Mouse (Mus musculus): ENCODE results near the gene Dalrd3. TPM values are rescaled to one million over a fixed set of nuclear protein-coding genes. Genes with fewer than 3 reads are reported as not detected.

Dalrd3 gene
- polyA plus RNA-seq, 1 experiment from 2014 or later: 263 TPM

GRCm38 (mm10) chr9:108559169-108559568 is 10.5 kb upstream of the Dalrd3 start:
- no peak overlapping the region for H3K27ac ChIP-seq (replicated peaks; ENCODE audit: low read depth, low read length)
- no peak for ATAC-seq (ENCODE audit: low FRiP score, low TSS enrichment)

GRCm38 (mm10) chr9:108560227-108560841 is 9.4 kb upstream of the Dalrd3 start, which contains the start of gene Impdh2:
Impdh2 (plus strand) TSS chr9:108560286.
- under 1% methylated on average over 52 of the region's 53 CpGs for WGBS
- H3K9ac ChIP-seq (replicated peaks; ENCODE audit: low read length): peak within 1 kb of the TSS; percentile 59
- H3K27ac ChIP-seq (replicated peaks; ENCODE audit: low read depth, low read length): peak within 1 kb of the TSS; percentile 53

More at GRCm38 (mm10) chr9:108559169-108559568, 10.5 kb upstream of the Dalrd3 start:
- WGBS: 91% methylated on average over 4 of the region's 4 CpGs
- Histone ChIP-seq H3K27me3 (ENCODE audit: control insufficient read depth, insufficient read depth, low read length) (no peaks in the 10 kb centered on the region), H3K4me2 (ENCODE audit: low read length) (no peak overlapping the region), H3K4me1 (ENCODE audit: control insufficient read depth, insufficient read depth, low read length) (peaks cover 8% of the 10 kb centered on the region), H3K9ac (replicated peaks; ENCODE audit: low read length) (no peak overlapping the region), H3K36me3 (ENCODE audit: control insufficient read depth, insufficient read depth, low read length) (peaks cover 73% of the 10 kb centered on the region), H3K4me3 (replicated peaks; ENCODE audit: low read depth, low read length) (no peak overlapping the region), H3K9me3 (ENCODE audit: control insufficient read depth, low read length) (no peaks in the 10 kb centered on the region)
- no peak for DNase-seq

GRCm38 (mm10) chr9:108563671-108564070 is 6.0 kb upstream of the Dalrd3 start:
- H3K36me3 ChIP-seq (ENCODE audit: control insufficient read depth, insufficient read depth, low read length): peaks cover 48% of the 10 kb centered on the region
- H3K4me1 ChIP-seq (ENCODE audit: control insufficient read depth, insufficient read depth, low read length): peaks cover 25% of the 10 kb centered on the region
- H3K9ac ChIP-seq (replicated peaks; ENCODE audit: low read length): no peak overlapping the region
- H3K27me3 ChIP-seq (ENCODE audit: control insufficient read depth, insufficient read depth, low read length): no peaks in the 10 kb centered on the region
- ATAC-seq (ENCODE audit: low FRiP score, low TSS enrichment) (no peak), DNase-seq (no peak)
- WGBS: 96% methylated on average over 8 of the region's 8 CpGs
- H3K4me3 ChIP-seq (replicated peaks; ENCODE audit: low read depth, low read length): no peak overlapping the region
- no peaks in the 10 kb centered on the region for H3K9me3 ChIP-seq (ENCODE audit: control insufficient read depth, low read length)
- H3K27ac ChIP-seq (replicated peaks; ENCODE audit: low read depth, low read length): no peak overlapping the region
- no peak overlapping the region for H3K4me2 ChIP-seq (ENCODE audit: low read length)

More at GRCm38 (mm10) chr9:108560227-108560841, 9.4 kb upstream of the Dalrd3 start, which contains the start of gene Impdh2:
- H3K4me3 ChIP-seq (replicated peaks; ENCODE audit: low read depth, low read length): peak within 1 kb of the TSS; percentile 47
- H3K9me3 ChIP-seq (ENCODE audit: control insufficient read depth, low read length): no peaks in the 10 kb centered on the region
- no peaks in the 10 kb centered on the region for H3K27me3 ChIP-seq (ENCODE audit: control insufficient read depth, insufficient read depth, low read length)
- H3K36me3 ChIP-seq (ENCODE audit: control insufficient read depth, insufficient read depth, low read length): peaks cover 73% of the 10 kb centered on the region
- peaks cover 8% of the 10 kb centered on the region for H3K4me1 ChIP-seq (ENCODE audit: control insufficient read depth, insufficient read depth, low read length)
- peak within 1 kb of the TSS; percentile 67 for H3K4me2 ChIP-seq (ENCODE audit: low read length)
- DNase-seq (peak; percentile 99), ATAC-seq (ENCODE audit: low FRiP score, low TSS enrichment) (peak; percentile 98)

- Histone ChIP-seq H3K4me3 (replicated peaks; ENCODE audit: low read depth, low read length) (no peak overlapping the region), H3K27me3 (ENCODE audit: control insufficient read depth, insufficient read depth, low read length) (no peaks in the 10 kb centered on the region), H3K36me3 (ENCODE audit: control insufficient read depth, insufficient read depth, low read length) (peaks cover 43% of the 10 kb centered on the region), H3K4me2 (ENCODE audit: low read length) (no peak overlapping the region), H3K4me1 (ENCODE audit: control insufficient read depth, insufficient read depth, low read length) (peaks cover 26% of the 10 kb centered on the region), H3K9ac (replicated peaks; ENCODE audit: low read length) (no peak overlapping the region), H3K9me3 (ENCODE audit: control insufficient read depth, low read length) (no peaks in the 10 kb centered on the region), H3K27ac (replicated peaks; ENCODE audit: low read depth, low read length) (no peak overlapping the region)
- DNase-seq: no peak
- WGBS: 89% methylated on average over 7 of the region's 7 CpGs
- ATAC-seq (ENCODE audit: low FRiP score, low TSS enrichment): no peak
These were observed 5.6 kb upstream of the Dalrd3 start for GRCm38 (mm10) chr9:108564131-108564530.

GRCm38 (mm10) chr9:108565881-108566814 is 3.5 kb upstream of the Dalrd3 start:
- no peaks in the 10 kb centered on the region for H3K9me3 ChIP-seq (ENCODE audit: control insufficient read depth, low read length)
- H3K27ac ChIP-seq (replicated peaks; ENCODE audit: low read depth, low read length): peak overlapping the region; percentile 96
- H3K4me1 ChIP-seq (ENCODE audit: control insufficient read depth, insufficient read depth, low read length): peaks cover 34% of the 10 kb centered on the region
- peak overlapping the region; percentile 100 for H3K4me2 ChIP-seq (ENCODE audit: low read length)
- DNase-seq (no peak), ATAC-seq (ENCODE audit: low FRiP score, low TSS enrichment) (no peak)
- H3K36me3 ChIP-seq (ENCODE audit: control insufficient read depth, insufficient read depth, low read length): peaks cover 44% of the 10 kb centered on the region
- H3K27me3 ChIP-seq (ENCODE audit: control insufficient read depth, insufficient read depth, low read length): no peaks in the 10 kb centered on the region
- peak overlapping the region; percentile 73 for H3K4me3 ChIP-seq (replicated peaks; ENCODE audit: low read depth, low read length)
- peak overlapping the region; percentile 84 for H3K9ac ChIP-seq (replicated peaks; ENCODE audit: low read length)
- 12% methylated on average over 35 of the region's 35 CpGs for WGBS

- Histone ChIP-seq H3K9ac (replicated peaks; ENCODE audit: low read length) (peak within 1 kb of the TSS; percentile 84), H3K27ac (replicated peaks; ENCODE audit: low read depth, low read length) (peak within 1 kb of the TSS; percentile 96), H3K4me1 (ENCODE audit: control insufficient read depth, insufficient read depth, low read length) (peaks cover 30% of the 10 kb centered on the region), H3K27me3 (ENCODE audit: control insufficient read depth, insufficient read depth, low read length) (no peaks in the 10 kb centered on the region), H3K4me2 (ENCODE audit: low read length) (peak within 1 kb of the TSS; percentile 100), H3K36me3 (ENCODE audit: control insufficient read depth, insufficient read depth, low read length) (peaks cover 50% of the 10 kb centered on the region), H3K4me3 (replicated peaks; ENCODE audit: low read depth, low read length) (peak within 1 kb of the TSS; percentile 73), H3K9me3 (ENCODE audit: control insufficient read depth, low read length) (no peaks in the 10 kb centered on the region)
- ATAC-seq (ENCODE audit: low FRiP score, low TSS enrichment) (peak; percentile 85), DNase-seq (peak; percentile 97)
- under 1% methylated on average over 73 of the region's 73 CpGs for WGBS
These were observed 2.6 kb upstream of the Dalrd3 start, which contains the start of gene Ndufaf3 for GRCm38 (mm10) chr9:108566815-108567776. Ndufaf3 (minus strand) TSS chr9:108567434.

GRCm38 (mm10) chr9:108567931-108568419 is 1.7 kb upstream of the Dalrd3 start:
- ATAC-seq (ENCODE audit: low FRiP score, low TSS enrichment) (no peak), DNase-seq (no peak)
- Histone ChIP-seq H3K9me3 (ENCODE audit: control insufficient read depth, low read length) (no peaks in the 10 kb centered on the region), H3K27me3 (ENCODE audit: control insufficient read depth, insufficient read depth, low read length) (no peaks in the 10 kb centered on the region), H3K4me2 (ENCODE audit: low read length) (peak overlapping the region; percentile 100), H3K4me1 (ENCODE audit: control insufficient read depth, insufficient read depth, low read length) (peaks cover 30% of the 10 kb centered on the region), H3K36me3 (ENCODE audit: control insufficient read depth, insufficient read depth, low read length) (peaks cover 54% of the 10 kb centered on the region), H3K9ac (replicated peaks; ENCODE audit: low read length) (peak overlapping the region; percentile 84), H3K27ac (replicated peaks; ENCODE audit: low read depth, low read length) (peak overlapping the region; percentile 96), H3K4me3 (replicated peaks; ENCODE audit: low read depth, low read length) (peak overlapping the region; percentile 73)
- 10% methylated on average over 18 of the region's 18 CpGs for WGBS

- Histone ChIP-seq H3K9ac (replicated peaks; ENCODE audit: low read length) (no peak overlapping the region), H3K36me3 (ENCODE audit: control insufficient read depth, insufficient read depth, low read length) (peaks cover 54% of the 10 kb centered on the region)
- WGBS: 79% methylated on average over 17 of the region's 17 CpGs
These were observed 1.2 kb upstream of the Dalrd3 start for GRCm38 (mm10) chr9:108568511-108568921.

More at GRCm38 (mm10) chr9:108568511-108568921, 1.2 kb upstream of the Dalrd3 start:
- Histone ChIP-seq H3K4me3 (replicated peaks; ENCODE audit: low read depth, low read length) (peak overlapping the region; percentile 73), H3K27ac (replicated peaks; ENCODE audit: low read depth, low read length) (no peak overlapping the region), H3K27me3 (ENCODE audit: control insufficient read depth, insufficient read depth, low read length) (no peaks in the 10 kb centered on the region), H3K4me2 (ENCODE audit: low read length) (peak overlapping the region; percentile 100), H3K4me1 (ENCODE audit: control insufficient read depth, insufficient read depth, low read length) (peaks cover 30% of the 10 kb centered on the region), H3K9me3 (ENCODE audit: control insufficient read depth, low read length) (no peaks in the 10 kb centered on the region)
- ATAC-seq (ENCODE audit: low FRiP score, low TSS enrichment): no peak
- no peak for DNase-seq

All from midbrain, embryonic 14.5 days (tissue).